Mouse (Mus musculus): ENCODE results near the gene Olfr1054.
"Not testable (repeated sequence)": the region's sequence is repeated elsewhere in the genome, so short reads cannot be mapped to it uniquely, and the experiment has no call there.

Olfr1054 gene

GRCm38 (mm10) chr2:86335333-86335732, at the start of gene Olfr1054:
Gene Olfr1054 (minus strand): TSS chr2:86335433.
- ATAC-seq (ENCODE audit: low TSS enrichment), result no peak

DNA sequence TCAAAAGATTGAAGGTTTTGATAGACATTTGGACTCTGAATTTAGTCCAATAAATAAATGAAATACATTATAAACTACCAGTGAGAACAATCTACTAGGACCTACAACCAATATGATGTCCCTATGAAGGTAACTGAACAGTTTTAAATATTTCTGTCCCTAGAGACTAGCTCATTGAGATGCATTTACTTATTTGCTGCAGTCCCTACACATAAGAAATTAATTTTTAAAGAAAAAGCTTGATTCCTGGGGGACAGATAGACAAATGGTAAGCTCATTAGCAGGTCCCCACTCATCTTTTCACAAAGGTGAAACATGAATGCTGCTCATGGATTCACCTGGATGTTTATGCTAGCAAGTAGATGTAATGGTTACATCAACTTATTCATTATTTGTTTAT, 43.1 kb upstream of the Olfr1054 start, which contains the start of gene Olfr1057:
TSS of gene Olfr1057 (minus strand) at position 101 of the 400 bp plus-strand sequence.
- ATAC-seq (ENCODE audit: low TSS enrichment), result no peak

- ATAC-seq (ENCODE audit: low TSS enrichment), result not testable (repeated sequence)
Observed at GRCm38 (mm10) chr2:86366342-86366741, 31.1 kb upstream of the Olfr1054 start.

DNA sequence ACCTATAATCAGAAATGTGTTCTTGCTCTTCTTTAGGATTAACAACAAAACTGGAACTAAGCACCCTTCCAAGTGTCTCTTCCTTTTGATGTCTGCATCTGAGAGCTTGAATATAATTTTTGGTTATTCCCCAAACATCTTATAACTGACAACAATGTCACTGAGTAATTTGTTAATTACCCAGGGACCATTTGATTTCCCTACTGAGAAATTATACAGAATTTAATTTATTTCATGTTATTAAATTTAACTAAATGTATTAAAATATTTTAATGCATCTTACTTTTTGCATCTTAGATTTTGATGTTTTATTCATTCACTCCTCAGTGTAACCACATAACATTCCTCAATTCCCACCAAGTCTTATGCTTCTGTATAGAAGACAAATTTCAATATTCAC, 27.1 kb upstream of the Olfr1054 start, which contains the start of gene Olfr1056:
TSS of gene Olfr1056 (minus strand) at position 101 of the 400 bp plus-strand sequence.
- ATAC-seq (ENCODE audit: low TSS enrichment), result no peak

DNA sequence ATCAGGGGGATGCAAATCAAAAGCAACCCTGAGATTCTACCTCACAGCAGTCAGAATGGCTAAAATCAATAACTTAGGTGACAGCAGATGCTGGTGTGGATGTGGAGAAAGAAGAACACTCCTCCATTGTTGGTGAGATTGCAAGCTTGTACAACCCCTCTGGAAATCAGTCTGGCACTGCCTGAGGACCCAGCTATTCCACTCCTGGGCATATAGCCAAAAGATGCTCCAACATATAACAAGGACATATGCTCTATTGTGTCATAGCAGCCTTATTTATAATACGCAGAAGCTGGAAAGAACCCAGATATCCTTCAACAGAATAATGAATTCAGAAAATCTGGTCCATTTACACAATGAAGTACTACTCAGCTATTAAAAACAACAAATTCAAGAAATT, 16.5 kb upstream of the Olfr1054 start:
- ATAC-seq (ENCODE audit: low TSS enrichment), result not testable (repeated sequence)

GRCm38 (mm10) chr2:86350184-86350583, 15.0 kb upstream of the Olfr1054 start, which contains the start of gene Olfr1055:
Gene Olfr1055 (minus strand): TSS chr2:86350284.
- no peak for ATAC-seq (ENCODE audit: low TSS enrichment)

DNA sequence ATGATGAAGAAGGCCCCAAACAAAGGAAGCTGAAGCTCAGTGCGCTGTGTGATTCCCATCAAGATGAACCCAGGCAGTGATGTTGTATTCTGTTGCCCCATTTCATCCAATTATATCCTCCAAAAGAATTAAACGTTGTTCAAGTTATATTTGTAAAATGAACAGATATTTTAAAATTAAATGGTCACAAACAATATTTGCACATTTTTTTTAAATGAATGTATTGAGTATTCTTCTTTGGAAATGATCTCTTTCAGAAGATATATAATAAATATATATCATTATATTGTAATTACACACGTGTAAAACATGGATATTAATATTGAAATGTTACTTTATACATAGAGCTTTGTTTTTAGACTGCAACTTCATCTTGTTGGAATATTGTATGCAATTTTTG, 20.0 kb downstream of the Olfr1054 start, which contains the start of gene Olfr1053:
TSS of gene Olfr1053 (minus strand) at position 101 of the 400 bp plus-strand sequence.
- ATAC-seq (ENCODE audit: low TSS enrichment), result no peak

GRCm38 (mm10) chr2:86292155-86292554, 43.1 kb downstream of the Olfr1054 start, which contains the start of gene Olfr1052:
Gene Olfr1052 (plus strand): TSS chr2:86292455.
- no peak for ATAC-seq (ENCODE audit: low TSS enrichment)
